Mouse (Mus musculus) ES-Bruce4 (cell line): ENCODE measurements at regions not wholly inside any gene's neighbourhood (a gene's known extent, or its start where the extent isn't known, plus 50 kb on each side); places are given as distances from the start of the nearest gene placed in this dataset.

Experiments used
- H3K27ac ChIP-seq: 2 replicates; pipeline ENCODE4 v1.5.1; 2012; ENCODE audit warnings: low read length, inconsistent platforms; ENCODE audit not compliant: insufficient read depth
- H3K27me3 ChIP-seq: 2 replicates; pipeline ENCODE4 v1.6.1; 2012; ENCODE audit warnings: mild to moderate bottlenecking, low read length, inconsistent platforms; ENCODE audit not compliant: control insufficient read depth, poor library complexity, insufficient read depth, severe bottlenecking
- H3K36me3 ChIP-seq: 2 replicates; pipeline ENCODE4 v1.6.1; 2012; ENCODE audit warnings: inconsistent platforms, mild to moderate bottlenecking, low read length, moderate library complexity; ENCODE audit not compliant: control insufficient read depth, poor library complexity, insufficient read depth, severe bottlenecking
- H3K4me1 ChIP-seq: one replicate; pipeline ENCODE4 v1.8.1; 2011; ENCODE audit warnings: low read length; ENCODE audit not compliant: control insufficient read depth, insufficient read depth
- H3K4me3 ChIP-seq: 2 replicates; pipeline ENCODE4 v1.5.1; 2011; ENCODE audit warnings: low read depth, mild to moderate bottlenecking, low read length
- H3K9ac ChIP-seq: 2 replicates; pipeline ENCODE4 v1.6.1; 2012; ENCODE audit warnings: low read depth, mild to moderate bottlenecking, inconsistent platforms; ENCODE audit not compliant: poor library complexity, severe bottlenecking
- H3K9me3 ChIP-seq: replicated peaks from 2 replicates; pipeline ENCODE4 v1.6.1; 2012; ENCODE audit warnings: mild to moderate bottlenecking, low read length, inconsistent platforms; ENCODE audit not compliant: control insufficient read depth, poor library complexity, insufficient read depth, severe bottlenecking
- CTCF ChIP-seq: IDR thresholded peaks from one replicate; pipeline ENCODE4 v1.8.1; 2011; ENCODE audit warnings: low read depth, low read length
- EP300 ChIP-seq: IDR thresholded peaks from 2 replicates; pipeline ENCODE4 v1.6.1; 2011; ENCODE audit warnings: low read depth, low read length; ENCODE audit not compliant: insufficient read depth
- POLR2A ChIP-seq: IDR thresholded peaks from one replicate; pipeline ENCODE4 v1.8.1; 2011; ENCODE audit warnings: low read length; ENCODE audit not compliant: insufficient read depth

DNA sequence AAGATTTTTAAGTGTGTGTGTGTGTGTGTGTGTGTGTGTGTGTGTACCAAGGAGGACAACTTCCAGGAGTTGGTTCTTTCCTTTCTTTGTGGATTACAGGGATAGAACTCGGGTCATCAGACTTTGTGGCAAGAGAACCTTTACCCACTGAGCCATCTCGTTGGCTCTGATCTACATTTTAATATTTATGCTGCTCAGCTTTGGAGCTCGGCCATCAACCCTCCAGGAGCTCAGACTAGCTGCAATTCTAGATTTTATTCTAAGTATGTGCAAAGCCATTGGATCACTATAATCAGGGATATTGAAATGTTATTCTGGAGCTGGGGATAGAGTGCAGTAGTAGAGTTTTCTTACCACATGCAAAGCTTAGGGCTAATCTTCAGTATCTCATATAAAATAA lies 183.6 kb upstream of the Fam19a5 start:
- no peaks in the 10 kb centered on the region for H3K4me1 ChIP-seq
- no peak for TF ChIP-seq CTCF
- no peak for TF ChIP-seq EP300
- TF ChIP-seq POLR2A: no peak
- H3K27ac ChIP-seq: no peak overlapping the region
- H3K4me3 ChIP-seq: no peak overlapping the region
- H3K27me3 ChIP-seq: no peaks in the 10 kb centered on the region; the same call in 1 of the 2 replicates
- no peak overlapping the region for H3K9ac ChIP-seq
- no peaks in the 10 kb centered on the region for H3K9me3 ChIP-seq
- no peaks in the 10 kb centered on the region for H3K36me3 ChIP-seq

DNA sequence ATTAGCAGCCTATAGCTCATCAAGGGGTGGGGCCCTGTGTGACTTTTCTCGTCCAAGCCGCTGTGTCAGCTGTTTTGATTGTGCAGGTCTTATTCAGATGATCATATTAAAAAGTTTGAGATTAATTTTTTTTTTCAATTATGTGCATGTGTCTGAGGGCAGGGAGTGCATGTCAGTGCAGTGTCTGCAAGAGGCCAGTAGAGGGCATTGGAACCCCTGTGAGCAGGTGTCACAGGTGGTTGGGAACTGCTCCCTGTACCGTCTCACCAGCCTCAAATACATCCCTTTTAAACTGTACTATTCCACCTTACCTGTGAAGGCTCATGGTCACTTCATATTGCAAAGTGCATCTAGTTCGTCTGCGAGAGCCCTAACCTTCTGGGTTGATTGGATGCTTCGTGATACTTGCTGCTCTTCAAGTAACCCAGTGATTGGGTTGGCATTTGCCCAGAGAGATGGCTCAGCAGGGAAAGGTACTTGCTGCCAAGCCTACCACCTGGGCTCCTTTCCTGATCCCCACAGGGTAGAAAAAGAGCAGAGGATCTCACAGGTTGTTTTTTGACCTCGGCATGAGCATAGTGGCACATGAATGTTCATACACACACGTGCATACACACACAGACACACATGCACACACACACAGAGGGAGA lies 178.3 kb upstream of the Fam19a5 start:
- H3K27me3 ChIP-seq: no peaks in the 10 kb centered on the region; the same call in 1 of the 2 replicates
- no peaks in the 10 kb centered on the region for H3K36me3 ChIP-seq
- no peak overlapping the region for H3K27ac ChIP-seq
- TF ChIP-seq EP300 (no peak), POLR2A (no peak), CTCF (peak; percentile 74)
- no peaks in the 10 kb centered on the region; the same call in 1 of the 2 replicates for H3K9me3 ChIP-seq
- no peaks in the 10 kb centered on the region for H3K4me1 ChIP-seq
- no peak overlapping the region for H3K4me3 ChIP-seq
- no peak overlapping the region for H3K9ac ChIP-seq

DNA sequence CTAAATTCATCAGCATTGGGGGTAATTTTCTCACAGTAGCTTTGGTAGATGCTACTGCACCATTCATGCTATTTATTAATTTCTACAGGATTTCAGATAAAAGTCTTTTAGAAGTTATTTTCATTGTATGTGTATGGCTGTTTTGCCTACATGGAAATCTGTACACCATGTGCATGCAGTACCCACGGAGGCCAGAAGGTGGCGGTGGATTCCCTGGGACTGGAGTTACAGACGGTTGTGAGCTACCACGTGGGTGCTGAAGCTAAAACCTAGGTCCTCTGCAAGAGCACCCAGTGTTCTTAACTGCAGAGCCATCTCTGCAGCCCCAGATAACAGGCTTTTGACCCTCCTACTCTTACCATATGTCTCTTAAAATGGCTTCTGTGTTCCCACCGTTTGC lies 176.7 kb upstream of the Fam19a5 start:
- H3K4me3 ChIP-seq: no peak overlapping the region
- no peak overlapping the region for H3K27ac ChIP-seq
- no peak overlapping the region for H3K9ac ChIP-seq
- no peaks in the 10 kb centered on the region for H3K27me3 ChIP-seq
- TF ChIP-seq CTCF (peak; percentile 65), POLR2A (no peak)
- no peaks in the 10 kb centered on the region for H3K4me1 ChIP-seq
- H3K9me3 ChIP-seq: no peaks in the 10 kb centered on the region; the same call in 1 of the 2 replicates
- no peaks in the 10 kb centered on the region for H3K36me3 ChIP-seq

DNA sequence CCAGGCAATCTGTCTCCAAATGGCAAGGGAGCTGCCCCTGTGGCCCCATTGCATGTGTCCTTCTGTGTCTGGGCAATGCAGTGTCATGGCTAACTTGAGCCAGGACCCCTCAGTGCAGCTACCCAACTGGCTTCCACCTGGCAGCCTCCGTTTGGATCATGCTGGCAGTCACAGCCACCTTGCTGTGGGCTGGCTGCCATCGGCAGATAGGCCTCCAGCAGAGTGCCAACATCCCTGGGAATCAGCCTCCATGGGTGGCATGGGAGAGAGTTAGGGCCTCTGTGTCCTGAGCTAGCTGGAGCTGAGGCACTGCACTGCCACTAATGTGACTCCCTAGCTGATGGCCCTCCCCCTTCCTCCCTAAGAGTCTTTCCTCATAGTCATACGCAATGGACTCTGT lies 174.7 kb upstream of the Fam19a5 start:
- H3K9me3 ChIP-seq: no peaks in the 10 kb centered on the region; the same call in 1 of the 2 replicates
- H3K4me3 ChIP-seq: no peak overlapping the region
- H3K27ac ChIP-seq: no peak overlapping the region
- H3K9ac ChIP-seq: no peak overlapping the region
- TF ChIP-seq EP300 (no peak), CTCF (no peak), POLR2A (no peak)
- no peaks in the 10 kb centered on the region for H3K27me3 ChIP-seq
- no peaks in the 10 kb centered on the region for H3K4me1 ChIP-seq
- no peaks in the 10 kb centered on the region for H3K36me3 ChIP-seq

DNA sequence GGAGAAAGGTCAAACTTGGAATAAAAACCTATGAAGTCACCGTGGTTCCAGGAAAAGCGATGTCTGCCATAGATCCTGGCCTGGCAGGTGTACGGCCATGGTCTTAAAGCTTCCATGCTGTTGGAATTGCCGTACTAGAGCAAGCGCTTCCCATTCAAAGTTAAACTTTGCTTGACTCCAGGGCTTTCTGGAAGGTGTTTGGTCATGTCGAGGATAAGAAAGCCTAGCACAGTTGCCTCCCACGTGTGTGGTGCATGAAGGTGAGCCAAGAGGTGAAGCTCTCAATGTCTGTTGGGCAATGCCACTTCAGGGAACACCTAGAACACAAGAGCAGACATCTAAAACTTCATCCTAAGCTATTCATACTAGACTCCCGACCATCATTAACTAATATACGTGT lies 174.3 kb upstream of the Fam19a5 start:
- Histone ChIP-seq H3K27ac (no peak overlapping the region), H3K4me1 (no peaks in the 10 kb centered on the region), H3K9me3 (no peaks in the 10 kb centered on the region; the same call in 1 of the 2 replicates), H3K4me3 (no peak overlapping the region), H3K27me3 (no peaks in the 10 kb centered on the region), H3K9ac (no peak overlapping the region), H3K36me3 (no peaks in the 10 kb centered on the region)
- TF ChIP-seq CTCF: no peak
- no peak for TF ChIP-seq POLR2A
- no peak for TF ChIP-seq EP300

DNA sequence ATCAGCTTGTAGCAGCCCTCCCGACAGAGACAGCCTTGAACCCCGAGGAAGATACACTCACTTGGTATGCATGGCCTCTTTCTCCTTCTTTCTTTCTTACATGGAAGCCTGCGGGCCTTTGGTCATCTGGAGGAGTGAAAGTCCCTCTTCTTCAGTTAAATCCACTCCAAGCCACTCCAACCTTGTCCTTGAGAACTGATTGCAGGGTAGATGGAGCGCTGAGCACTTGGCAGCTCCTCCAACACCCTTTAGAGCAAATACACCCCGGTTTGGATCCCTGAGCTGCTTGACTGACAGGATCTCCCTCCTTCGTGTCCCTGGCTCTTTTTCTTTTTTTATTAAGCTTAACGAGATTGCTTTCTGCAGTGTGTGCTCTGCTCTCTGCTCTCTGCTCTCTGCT lies 173.3 kb upstream of the Fam19a5 start:
- no peaks in the 10 kb centered on the region for H3K36me3 ChIP-seq
- H3K9ac ChIP-seq: no peak overlapping the region
- TF ChIP-seq CTCF (no peak), POLR2A (no peak), EP300 (no peak)
- no peaks in the 10 kb centered on the region for H3K4me1 ChIP-seq
- no peak overlapping the region for H3K27ac ChIP-seq
- H3K27me3 ChIP-seq: no peaks in the 10 kb centered on the region
- no peaks in the 10 kb centered on the region; the same call in 1 of the 2 replicates for H3K9me3 ChIP-seq
- H3K4me3 ChIP-seq: no peak overlapping the region
